Mouse (Mus musculus): ENCODE results near the gene Gstm6. TPM values are rescaled to one million over a fixed set of nuclear protein-coding genes. Genes with fewer than 3 reads are reported as not detected.

Gstm6 gene
- polyA plus RNA-seq, 1 experiment: 1.8 TPM

GRCm38 (mm10) chr3:107925335-107925734 is 18.2 kb downstream of the Gstm6 start:
- no peak overlapping the region for H3K4me3 ChIP-seq (replicated peaks; ENCODE audit: control insufficient read depth, low read depth, low read length)
- 80% methylated on average over 3 of the region's 3 CpGs for WGBS
- H3K27ac ChIP-seq (ENCODE audit: control insufficient read depth, insufficient read depth, low read depth, low read length, poor library complexity): no peak overlapping the region
- TF ChIP-seq POLR2A (IDR thresholded peaks at IDR 0.05; ENCODE audit: borderline replicate concordance, control insufficient read depth, low read depth, low read length) (no peak), CTCF (IDR thresholded peaks at IDR 0.05; ENCODE audit: control insufficient read depth, insufficient read depth, low read length) (no peak)
- no peaks in the 10 kb centered on the region for H3K4me1 ChIP-seq (ENCODE audit: control insufficient read depth, insufficient read depth, low read length)

- 91% methylated on average over 5 of the region's 5 CpGs for WGBS
These were observed 23.2 kb downstream of the Gstm6 start for GRCm38 (mm10) chr3:107920348-107920747.

GRCm38 (mm10) chr3:107917783-107918408 is 25.7 kb downstream of the Gstm6 start:
- TF ChIP-seq CTCF (IDR thresholded peaks at IDR 0.05; ENCODE audit: control insufficient read depth, insufficient read depth, low read length): no peak
- no peak for TF ChIP-seq POLR2A (IDR thresholded peaks at IDR 0.05; ENCODE audit: borderline replicate concordance, control insufficient read depth, low read depth, low read length)
- no peaks in the 10 kb centered on the region for H3K4me1 ChIP-seq (ENCODE audit: control insufficient read depth, insufficient read depth, low read length)
- H3K4me3 ChIP-seq (replicated peaks; ENCODE audit: control insufficient read depth, low read depth, low read length): no peak overlapping the region
- WGBS: 50% methylated on average over 7 of the region's 7 CpGs
- no peak overlapping the region for H3K27ac ChIP-seq (ENCODE audit: control insufficient read depth, insufficient read depth, low read depth, low read length, poor library complexity)

More at GRCm38 (mm10) chr3:107920348-107920747, 23.2 kb downstream of the Gstm6 start:
- Histone ChIP-seq H3K4me3 (replicated peaks; ENCODE audit: control insufficient read depth, low read depth, low read length) (no peak overlapping the region), H3K27ac (ENCODE audit: control insufficient read depth, insufficient read depth, low read depth, low read length, poor library complexity) (no peak overlapping the region), H3K4me1 (ENCODE audit: control insufficient read depth, insufficient read depth, low read length) (no peaks in the 10 kb centered on the region)
- no peak for TF ChIP-seq CTCF (IDR thresholded peaks at IDR 0.05; ENCODE audit: control insufficient read depth, insufficient read depth, low read length)

- WGBS: 85% methylated on average over 3 of the region's 3 CpGs
- TF ChIP-seq CTCF (IDR thresholded peaks at IDR 0.05; ENCODE audit: control insufficient read depth, insufficient read depth, low read length): no peak
- no peak for TF ChIP-seq POLR2A (IDR thresholded peaks at IDR 0.05; ENCODE audit: borderline replicate concordance, control insufficient read depth, low read depth, low read length)
- H3K27ac ChIP-seq (ENCODE audit: control insufficient read depth, insufficient read depth, low read depth, low read length, poor library complexity): no peak overlapping the region
These were observed 26.5 kb downstream of the Gstm6 start for GRCm38 (mm10) chr3:107917097-107917496.

GRCm38 (mm10) chr3:107916674-107917073 is 26.9 kb downstream of the Gstm6 start:
- WGBS: 84% methylated on average over 15 of the region's 15 CpGs
- no peak for TF ChIP-seq CTCF (IDR thresholded peaks at IDR 0.05; ENCODE audit: control insufficient read depth, insufficient read depth, low read length)
- TF ChIP-seq POLR2A (IDR thresholded peaks at IDR 0.05; ENCODE audit: borderline replicate concordance, control insufficient read depth, low read depth, low read length): no peak
- Histone ChIP-seq H3K4me3 (replicated peaks; ENCODE audit: control insufficient read depth, low read depth, low read length) (no peak overlapping the region), H3K4me1 (ENCODE audit: control insufficient read depth, insufficient read depth, low read length) (no peaks in the 10 kb centered on the region), H3K27ac (ENCODE audit: control insufficient read depth, insufficient read depth, low read depth, low read length, poor library complexity) (no peak overlapping the region)

More at GRCm38 (mm10) chr3:107917097-107917496, 26.5 kb downstream of the Gstm6 start:
- H3K4me1 ChIP-seq (ENCODE audit: control insufficient read depth, insufficient read depth, low read length): no peaks in the 10 kb centered on the region
- H3K4me3 ChIP-seq (replicated peaks; ENCODE audit: control insufficient read depth, low read depth, low read length): no peak overlapping the region

- WGBS: 45% methylated on average over 6 of the region's 6 CpGs
- H3K27ac ChIP-seq (ENCODE audit: control insufficient read depth, insufficient read depth, low read depth, low read length, poor library complexity): no peak overlapping the region
- H3K4me1 ChIP-seq (ENCODE audit: control insufficient read depth, insufficient read depth, low read length): no peaks in the 10 kb centered on the region
- H3K4me3 ChIP-seq (replicated peaks; ENCODE audit: control insufficient read depth, low read depth, low read length): no peak overlapping the region
- TF ChIP-seq POLR2A (IDR thresholded peaks at IDR 0.05; ENCODE audit: borderline replicate concordance, control insufficient read depth, low read depth, low read length) (no peak), CTCF (IDR thresholded peaks at IDR 0.05; ENCODE audit: control insufficient read depth, insufficient read depth, low read length) (no peak)
These were observed 37.6 kb downstream of the Gstm6 start for GRCm38 (mm10) chr3:107905942-107906341.

- Histone ChIP-seq H3K27ac (ENCODE audit: control insufficient read depth, insufficient read depth, low read depth, low read length, poor library complexity) (no peak overlapping the region), H3K4me3 (replicated peaks; ENCODE audit: control insufficient read depth, low read depth, low read length) (no peak overlapping the region), H3K4me1 (ENCODE audit: control insufficient read depth, insufficient read depth, low read length) (no peaks in the 10 kb centered on the region)
- WGBS: 73% methylated on average over 11 of the region's 11 CpGs
- TF ChIP-seq POLR2A (IDR thresholded peaks at IDR 0.05; ENCODE audit: borderline replicate concordance, control insufficient read depth, low read depth, low read length) (no peak), CTCF (IDR thresholded peaks at IDR 0.05; ENCODE audit: control insufficient read depth, insufficient read depth, low read length) (no peak)
These were observed 42.4 kb downstream of the Gstm6 start for GRCm38 (mm10) chr3:107900955-107901673.

GRCm38 (mm10) chr3:107898691-107899090 is 44.9 kb downstream of the Gstm6 start:
- 91% methylated on average over 13 of the region's 13 CpGs for whole genome bisulfite sequencing
- no peaks in the 10 kb centered on the region for H3K4me1 ChIP-seq (ENCODE audit: control insufficient read depth, insufficient read depth, low read length)
- no peak for TF ChIP-seq CTCF (IDR thresholded peaks at IDR 0.05; ENCODE audit: control insufficient read depth, insufficient read depth, low read length)
- TF ChIP-seq POLR2A (IDR thresholded peaks at IDR 0.05; ENCODE audit: borderline replicate concordance, control insufficient read depth, low read depth, low read length): no peak
- no peak overlapping the region for H3K4me3 ChIP-seq (replicated peaks; ENCODE audit: control insufficient read depth, low read depth, low read length)
- no peak overlapping the region for H3K27ac ChIP-seq (ENCODE audit: control insufficient read depth, insufficient read depth, low read depth, low read length, poor library complexity)
